Mouse (Mus musculus): ENCODE data around the gene Nup54. TPM values are rescaled to one million over a fixed set of nuclear protein-coding genes. Genes with fewer than 3 reads are reported as not detected.
A peak's percentile ranks its signal among the peaks of the same experiment; 100 is the strongest.

Gene Nup54
- 10 to 100 TPM; 25.6 to 29.5 TPM for total RNA-seq (2021)
- long read RNA-seq, experiment 1, transcript Nup54-201 (12 exons, 2,352 nt) = major isoform, 5 of 24 reads
- long read RNA-seq, experiment 1, partial matches to known transcripts = 0 of 24 reads
- long read RNA-seq, experiment 1, other reads (novel, unspliced or antisense) = 19 of 24 reads
- long read RNA-seq, experiment 2, transcript Nup54-201 (12 exons, 2,352 nt) = major isoform, 7 of 19 reads
- long read RNA-seq, experiment 2, partial matches to known transcripts = 0 of 19 reads
- long read RNA-seq, experiment 2, other reads (novel, unspliced or antisense) = 12 of 19 reads

DNA sequence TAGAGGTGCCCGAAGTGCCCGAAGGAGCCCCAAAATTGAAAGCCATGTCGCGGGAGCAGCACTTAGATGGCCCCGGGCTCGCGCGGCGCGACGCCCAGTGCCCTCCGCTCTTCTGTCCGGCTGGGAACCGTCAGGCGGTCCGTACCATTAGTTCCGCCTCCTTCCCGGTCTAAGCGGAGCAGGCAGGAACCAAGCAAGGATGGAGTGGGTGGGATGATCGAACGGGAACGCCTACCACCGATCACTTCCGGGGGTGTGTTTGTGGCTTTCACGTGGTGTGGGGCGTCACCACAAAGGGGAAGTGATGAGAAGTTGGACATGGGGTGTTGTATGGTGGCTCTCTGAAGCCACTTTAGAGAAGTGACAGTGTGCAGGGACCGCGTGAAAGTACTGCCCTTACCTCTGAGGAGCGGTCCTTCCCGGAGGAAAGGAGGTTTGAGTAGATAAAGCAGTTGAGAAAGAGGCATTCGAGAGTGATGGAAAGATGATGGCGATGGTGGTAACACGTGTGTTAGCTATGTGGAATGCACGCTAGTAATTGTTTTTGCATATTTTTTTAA lies at the start of gene Nup54:
TSS of gene Nup54 (minus strand) at position 195 of the 560 bp plus-strand sequence.
- peak; percentile 95 to 98 for DNase-seq (ENCODE audit: low spot score in 2 of 2)
- intact Hi-C loops (cut with DNase I) = no loop called here

DNA sequence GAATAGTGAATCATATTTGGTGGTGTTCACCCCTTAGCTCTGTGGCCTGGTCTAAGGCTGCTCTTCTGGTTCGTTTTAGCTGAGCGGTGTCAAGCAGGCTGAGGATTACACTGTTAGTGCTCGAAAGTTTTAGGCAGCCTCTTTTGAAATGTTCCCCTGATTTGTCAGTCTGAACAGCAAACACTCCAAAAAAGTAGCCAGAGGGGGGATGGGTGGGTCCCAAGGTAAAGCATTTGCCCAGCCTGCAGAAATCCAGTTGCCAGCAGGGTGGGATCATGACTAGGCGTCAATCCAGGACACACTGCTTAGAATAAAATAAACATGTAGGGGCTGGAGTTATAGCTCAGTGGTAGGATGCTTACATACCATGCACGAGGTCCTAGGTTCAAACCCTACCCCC lies 37.8 kb upstream of the Nup54 start:
- no peak for DNase-seq (ENCODE audit: low spot score in 2 of 2)
- intact Hi-C loops (cut with DNase I) = no loop called here

DNA sequence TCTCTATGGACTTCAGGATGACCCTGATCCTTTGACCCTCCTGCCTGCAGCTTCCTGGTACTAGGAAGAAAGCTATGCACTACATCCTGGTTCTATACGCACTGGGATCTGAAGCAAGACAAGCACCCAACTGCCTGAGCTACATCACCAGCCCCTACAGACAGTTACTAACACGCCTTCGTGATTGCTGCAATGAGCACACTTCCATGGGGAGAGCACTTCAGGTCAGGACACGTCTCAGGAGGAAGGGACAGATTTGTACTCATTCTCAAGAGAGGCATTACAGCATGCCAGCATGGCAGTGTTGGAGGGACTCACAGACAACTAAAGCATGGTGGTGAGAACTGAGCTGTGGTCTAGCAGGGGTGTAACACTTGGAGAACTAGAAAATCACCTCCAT lies 36.5 kb upstream of the Nup54 start:
- DNase-seq (ENCODE audit: low spot score in 2 of 2) = no peak
- intact Hi-C loops (cut with DNase I) = no loop called here

DNA sequence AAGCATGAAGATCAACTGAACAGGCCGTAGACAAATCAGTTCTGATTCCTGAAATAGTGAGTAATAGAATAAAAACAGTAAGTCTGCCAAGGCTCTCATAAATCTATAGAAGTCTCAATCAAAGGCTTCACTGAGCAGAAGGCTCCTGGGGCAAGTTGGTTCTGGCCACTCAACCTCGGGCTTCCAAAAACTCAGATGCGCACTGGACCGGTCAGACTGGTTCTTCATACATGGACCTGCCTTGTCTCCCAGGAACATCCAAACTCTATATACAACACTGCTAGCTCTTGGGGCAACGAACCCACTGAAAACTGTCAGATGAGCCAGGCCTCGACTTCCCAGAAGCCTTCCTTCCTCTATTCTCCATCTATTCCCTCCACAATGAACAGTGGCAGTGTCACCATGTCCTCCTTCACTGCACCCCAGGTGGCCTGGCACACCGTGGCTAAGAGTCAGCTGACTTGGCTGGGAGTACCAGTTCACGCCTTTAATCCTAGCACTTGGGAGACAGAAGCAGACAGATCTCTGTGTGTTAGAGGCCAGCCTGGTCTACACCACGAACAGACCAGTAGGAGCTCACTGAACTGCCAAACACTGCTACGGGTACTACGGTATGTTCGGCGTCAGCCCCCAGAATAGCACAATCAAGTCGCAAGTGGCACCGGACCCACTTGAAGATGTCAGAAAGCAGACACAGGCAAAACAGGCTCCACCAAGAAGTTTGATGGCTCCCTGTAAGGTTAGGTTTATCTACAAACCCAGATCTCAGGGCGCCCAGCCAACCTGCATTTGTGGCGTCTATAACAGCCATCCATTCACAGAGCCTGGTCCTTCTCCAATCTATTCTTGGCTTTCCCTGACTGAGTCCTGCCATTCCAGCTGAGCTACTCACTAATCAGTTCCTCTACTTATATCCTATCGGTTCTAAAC lies 34.4 kb upstream of the Nup54 start:
- intact Hi-C loops (cut with DNase I) = no loop called here
- no peak for DNase-seq (ENCODE audit: low spot score in 2 of 2)

DNA sequence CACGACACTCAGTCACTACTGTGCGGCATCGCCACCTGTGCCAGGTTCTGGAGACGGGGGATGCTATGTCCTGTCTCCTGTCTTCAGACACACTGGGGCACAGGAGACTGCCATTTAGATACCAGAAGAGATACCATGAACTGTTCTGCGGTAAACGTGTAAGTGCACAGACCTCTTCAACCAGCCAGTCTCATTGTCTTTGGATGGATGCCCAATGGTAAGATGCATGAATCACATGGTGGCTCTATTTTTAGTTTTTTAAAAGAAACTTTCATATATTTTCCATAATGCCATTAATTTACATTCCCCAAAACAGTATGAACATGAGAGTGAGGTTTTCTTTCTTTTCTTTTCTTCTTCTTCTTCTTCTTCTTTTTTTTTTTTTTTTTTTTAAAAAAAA lies 33.2 kb upstream of the Nup54 start:
- intact Hi-C loops (cut with DNase I) = no loop called here
- DNase-seq (ENCODE audit: low spot score in 2 of 2) = no peak

DNA sequence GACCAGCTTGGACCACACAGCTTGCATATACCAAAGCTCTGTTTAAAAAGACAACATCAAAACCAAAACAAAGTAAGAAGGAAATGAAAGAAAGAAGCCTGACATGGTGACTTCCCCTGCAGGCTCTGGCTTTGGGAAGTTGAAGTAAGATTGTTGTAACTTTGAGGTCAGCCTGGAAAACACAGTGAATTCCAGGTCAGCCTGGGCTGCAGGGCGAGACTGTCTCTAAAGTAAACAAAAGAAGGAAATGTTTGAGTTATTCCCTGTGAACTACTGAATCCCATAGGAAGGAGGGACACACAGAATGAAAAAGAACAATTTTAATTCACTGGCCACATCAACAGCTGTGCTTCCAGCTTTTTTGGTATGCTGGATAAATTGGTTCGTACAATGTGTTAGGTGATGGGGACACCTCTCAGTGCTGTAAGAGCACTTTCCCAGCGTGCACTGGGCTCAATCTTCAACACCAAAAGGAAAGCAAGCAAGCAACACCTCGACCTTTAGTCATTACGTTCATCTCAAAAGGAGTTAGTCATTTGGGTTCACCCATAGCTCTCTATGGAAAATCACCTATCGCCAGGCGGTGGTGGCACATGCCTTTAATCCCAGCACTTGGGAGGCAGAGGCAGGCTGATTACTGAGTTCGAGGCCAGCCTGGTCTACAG lies 32.2 kb upstream of the Nup54 start:
- intact Hi-C loops (cut with DNase I) = no loop called here
- DNase-seq (ENCODE audit: low spot score in 2 of 2) = no peak

DNA sequence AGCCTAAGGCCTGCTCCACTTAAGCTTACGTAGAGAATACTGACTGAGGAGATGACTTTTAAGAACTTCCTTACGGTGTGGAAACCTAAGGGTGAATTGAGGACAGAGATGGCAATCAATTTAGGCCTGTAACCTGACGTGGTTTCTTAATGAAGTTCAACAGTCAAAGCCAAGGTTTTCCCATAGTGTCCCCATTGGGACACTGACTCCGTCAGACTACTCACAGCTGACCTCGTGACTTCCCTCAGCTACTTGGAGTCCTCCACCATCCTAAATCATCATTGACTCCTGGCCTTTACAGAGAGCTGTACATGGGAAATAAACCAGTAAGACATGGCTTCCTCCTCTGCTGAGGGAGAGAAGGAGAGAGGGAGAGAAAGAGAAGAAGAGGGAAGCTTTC lies 30.5 kb upstream of the Nup54 start:
- no peak for DNase-seq (ENCODE audit: low spot score in 2 of 2)
- intact Hi-C loops (cut with DNase I) = no loop called here

DNA sequence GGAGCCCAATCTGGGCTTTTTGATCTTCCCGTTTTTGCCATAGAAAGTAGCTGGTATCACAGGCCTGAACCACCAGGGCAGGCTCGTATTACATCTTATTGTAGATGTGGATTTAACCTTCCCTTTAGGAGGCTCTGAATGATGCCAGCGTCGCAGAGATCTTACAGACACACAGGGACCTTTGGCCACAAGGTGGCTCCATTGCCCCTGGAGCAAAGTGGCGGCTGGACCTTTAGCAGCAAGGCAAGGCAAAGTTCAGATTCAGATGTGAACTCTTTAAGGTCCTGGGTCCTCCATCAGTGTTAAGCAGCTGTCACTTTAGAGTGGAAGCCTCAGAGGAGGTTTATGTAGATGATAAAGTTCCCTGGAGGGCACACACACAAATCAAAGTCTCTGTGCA lies 26.3 kb upstream of the Nup54 start:
- peak; percentile 28 to 63 for DNase-seq (ENCODE audit: low spot score in 2 of 2)
- intact Hi-C loops (cut with DNase I) = loop anchor here (5.0 kb wide), 1 partner anchor 196 kb away; no protein-coding TSS in a partner anchor

DNA sequence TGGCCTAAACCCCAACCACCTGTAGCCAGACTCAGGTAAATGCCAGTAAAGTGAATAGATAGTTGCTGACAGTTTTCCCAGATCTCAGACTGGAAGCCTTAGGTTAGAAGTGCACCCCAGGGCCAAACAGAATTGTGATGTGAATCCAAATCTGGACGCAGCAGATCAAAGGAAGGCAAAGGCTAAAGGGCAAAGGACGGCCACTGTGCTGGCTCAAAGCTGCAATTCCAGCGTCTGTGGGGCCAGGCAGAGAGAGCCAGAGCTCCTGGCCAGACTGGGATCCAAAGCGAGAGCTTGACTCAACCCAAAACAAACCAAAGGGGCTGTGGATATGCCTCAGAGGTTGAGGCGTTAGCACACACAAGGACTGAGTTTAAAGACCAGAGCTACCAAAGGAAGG lies 23.7 kb upstream of the Nup54 start:
- intact Hi-C loops (cut with DNase I) = no loop called here
- no peak for DNase-seq (ENCODE audit: low spot score in 2 of 2)

DNA sequence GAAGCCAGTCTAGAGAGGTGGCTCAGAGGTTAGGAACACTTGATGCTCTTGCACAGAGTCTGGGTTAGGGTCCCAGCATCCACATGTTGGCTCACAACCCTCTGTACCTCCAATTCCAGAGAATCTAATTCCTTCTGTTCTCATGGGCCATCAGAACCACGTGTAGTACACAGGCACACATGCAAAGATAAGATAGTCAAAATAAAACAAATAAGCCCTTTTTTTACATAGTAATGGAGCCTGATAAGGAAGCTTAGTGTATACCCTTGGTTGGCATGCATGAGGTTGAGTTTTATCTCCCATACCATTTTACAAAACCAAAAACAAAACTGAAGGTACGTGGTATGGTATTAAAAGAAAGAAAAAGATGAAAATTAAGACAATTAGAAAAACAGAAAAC lies 22.4 kb upstream of the Nup54 start:
- intact Hi-C loops (cut with DNase I) = loop anchor here (2.0 kb wide), 1 partner anchor 47 kb away; no protein-coding TSS in a partner anchor
- no peak for DNase-seq (ENCODE audit: low spot score in 2 of 2)

DNA sequence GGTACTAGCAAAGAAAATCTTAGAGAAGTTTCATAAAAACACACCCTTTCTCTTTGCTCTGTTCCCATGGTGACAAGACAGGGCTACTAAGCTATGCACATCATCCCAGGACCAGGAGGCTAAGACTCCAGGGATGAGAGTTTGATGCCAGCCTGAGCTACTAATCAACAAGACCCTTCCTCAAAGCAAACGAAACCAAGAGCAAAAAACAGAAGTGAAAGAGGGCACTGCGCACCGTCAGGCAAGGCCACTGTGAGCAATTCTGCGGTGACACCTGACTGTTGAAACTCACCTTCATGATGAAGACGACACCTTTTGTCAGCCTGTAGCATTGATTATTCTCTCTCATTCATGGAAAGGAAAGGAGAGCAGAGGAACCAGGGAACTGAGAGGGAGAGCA lies 17.9 kb upstream of the Nup54 start:
- intact Hi-C loops (cut with DNase I) = no loop called here
- no peak for DNase-seq (ENCODE audit: low spot score in 2 of 2)

DNA sequence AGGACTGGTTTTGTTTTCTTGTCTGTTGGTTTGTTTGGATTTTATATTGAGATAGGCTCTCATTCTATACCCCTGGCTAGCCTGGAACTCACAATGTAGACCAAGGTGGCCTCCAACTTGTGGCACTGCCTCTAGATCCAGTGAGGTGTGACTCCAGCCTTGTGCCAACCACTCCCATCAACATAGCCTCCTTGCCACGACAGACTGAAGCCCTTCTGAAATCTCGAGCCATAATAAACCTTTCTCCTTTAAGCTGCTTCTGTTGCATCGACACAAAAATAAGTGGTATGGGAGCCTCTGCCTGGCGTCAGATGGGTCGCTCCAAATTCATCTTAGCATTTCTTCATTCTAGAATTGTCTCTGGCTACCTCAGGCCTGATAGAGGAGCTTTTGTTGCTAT lies 11.7 kb upstream of the Nup54 start:
- intact Hi-C loops (cut with DNase I) = no loop called here
- DNase-seq (ENCODE audit: low spot score in 2 of 2) = no peak

DNA sequence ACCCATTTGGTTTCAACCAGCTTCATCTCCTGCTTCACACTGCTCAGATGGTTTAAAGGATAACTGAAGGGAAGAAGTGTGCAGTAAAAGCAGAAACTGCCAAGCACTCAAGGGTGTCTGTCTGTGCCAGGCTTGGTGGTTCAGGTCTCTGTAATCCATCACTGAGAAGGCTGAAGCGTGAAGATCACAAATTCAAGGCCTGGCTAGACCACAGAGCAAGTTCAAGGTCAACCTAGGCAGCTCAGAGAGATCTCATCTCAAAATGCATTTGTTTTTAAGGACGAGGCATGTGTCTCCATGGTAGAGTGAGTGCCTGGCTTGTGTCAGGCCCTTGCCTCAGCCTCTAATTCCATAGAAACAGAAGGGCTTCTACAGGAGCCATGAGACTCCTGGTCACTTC lies 10.0 kb upstream of the Nup54 start:
- DNase-seq (ENCODE audit: low spot score in 2 of 2) = no peak
- intact Hi-C loops (cut with DNase I) = no loop called here

DNA sequence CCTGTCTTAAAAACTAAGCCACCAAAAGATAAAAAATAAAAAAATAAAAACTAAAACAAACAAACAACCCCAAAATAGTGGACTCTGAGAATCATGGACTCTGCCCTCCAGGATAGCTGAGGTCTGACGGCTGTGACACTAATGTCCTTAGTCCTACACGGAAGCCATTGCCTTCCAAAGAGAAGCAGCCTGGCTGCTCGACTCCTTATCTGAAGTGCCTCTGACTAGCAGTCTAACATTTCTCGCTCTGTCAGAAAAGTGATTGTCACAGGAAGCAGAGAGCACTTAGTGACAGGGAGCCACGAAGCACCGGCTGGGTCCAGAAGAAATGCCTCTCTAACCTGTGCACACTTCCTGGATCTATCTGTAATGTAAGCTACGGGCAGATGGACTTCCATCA lies 7.9 kb upstream of the Nup54 start:
- intact Hi-C loops (cut with DNase I) = no loop called here
- no peak for DNase-seq (ENCODE audit: low spot score in 2 of 2)

DNA sequence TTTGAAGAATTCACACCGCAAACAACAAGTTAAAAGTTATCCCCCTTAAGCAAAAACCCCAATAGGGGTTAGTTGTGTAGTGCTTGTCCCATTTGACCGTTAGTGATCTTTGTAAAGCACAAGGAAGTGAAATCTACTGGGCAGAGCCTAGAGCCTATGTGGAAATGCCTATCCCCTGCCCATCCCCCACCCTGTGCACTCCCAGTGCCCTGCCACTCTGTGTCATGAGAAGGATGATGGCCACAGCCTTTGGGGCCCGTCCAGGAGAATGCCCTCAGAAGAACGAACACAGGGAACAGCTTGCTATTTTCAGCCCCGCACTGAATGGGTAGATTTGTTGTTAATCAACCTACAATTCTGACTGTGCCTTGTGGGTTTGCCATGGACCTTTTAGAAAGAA lies 6.5 kb upstream of the Nup54 start:
- DNase-seq (ENCODE audit: low spot score in 2 of 2) = peak in 1 of 2 experiments; percentile 38
- intact Hi-C loops (cut with DNase I) = no loop called here

DNA sequence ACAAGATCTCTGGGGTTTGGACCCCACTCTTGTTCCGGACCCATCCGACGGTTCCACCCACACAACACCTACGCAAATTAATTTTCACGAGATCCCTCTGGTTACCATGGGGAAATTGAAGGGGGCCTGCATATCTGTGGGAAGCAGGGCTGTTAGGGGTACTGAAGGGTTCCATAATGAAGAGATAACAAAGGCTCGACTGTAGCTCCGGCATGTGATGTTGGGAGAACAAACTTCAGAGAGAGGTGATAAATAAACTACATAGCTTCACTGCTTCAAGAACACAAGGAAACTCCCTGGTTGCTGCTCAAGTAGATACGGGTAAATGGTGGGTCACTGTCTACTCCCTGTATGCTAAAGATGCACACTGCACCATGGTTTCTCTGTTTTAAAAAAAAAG lies 3.5 kb upstream of the Nup54 start:
- DNase-seq (ENCODE audit: low spot score in 2 of 2) = no peak
- intact Hi-C loops (cut with DNase I) = no loop called here

DNA sequence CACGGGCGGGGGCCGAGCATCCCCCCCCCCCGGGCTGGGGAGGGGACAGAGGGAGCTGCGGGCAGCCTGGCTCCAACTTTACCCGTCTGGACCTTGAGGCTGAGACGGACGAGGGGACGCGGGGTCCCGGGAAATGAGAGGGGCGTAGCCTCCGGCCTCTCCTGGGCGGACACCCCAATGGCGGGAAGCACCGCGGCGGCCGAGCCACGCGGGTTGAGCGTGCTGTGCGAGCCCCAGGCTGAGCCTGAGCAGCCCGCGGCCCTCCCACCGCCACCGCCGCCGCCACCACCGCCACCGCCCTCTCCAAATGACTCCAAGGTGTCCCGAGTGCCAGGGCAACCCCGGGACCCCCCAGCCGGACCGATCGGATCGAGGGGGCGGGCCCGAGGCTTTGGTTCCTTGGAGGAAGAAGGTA lies 441 bp downstream of the Nup54 start:
- DNase-seq (ENCODE audit: low spot score in 2 of 2) = no peak
- intact Hi-C loops (cut with DNase I) = no loop called here

DNA sequence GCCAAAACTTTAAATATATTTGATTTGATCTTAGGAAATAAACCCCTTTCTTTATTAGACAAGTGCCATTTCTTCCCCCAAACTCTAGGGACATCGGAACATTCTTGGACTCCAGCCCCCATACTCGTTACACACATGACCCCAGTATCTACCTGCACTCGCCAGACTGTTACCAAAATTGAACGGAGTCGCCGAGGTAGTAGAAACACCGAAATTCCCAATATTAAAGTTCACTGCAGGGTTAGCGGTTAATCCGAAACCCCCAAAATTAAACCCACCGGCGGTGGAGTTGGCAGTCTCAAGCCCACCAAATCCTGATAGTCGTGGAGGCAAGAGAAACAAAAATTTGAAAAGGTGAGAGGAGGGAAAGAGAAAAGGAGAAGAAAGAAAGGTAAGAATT lies 949 bp downstream of the Nup54 start:
- no peak for DNase-seq (ENCODE audit: low spot score in 2 of 2)
- intact Hi-C loops (cut with DNase I) = no loop called here

DNA sequence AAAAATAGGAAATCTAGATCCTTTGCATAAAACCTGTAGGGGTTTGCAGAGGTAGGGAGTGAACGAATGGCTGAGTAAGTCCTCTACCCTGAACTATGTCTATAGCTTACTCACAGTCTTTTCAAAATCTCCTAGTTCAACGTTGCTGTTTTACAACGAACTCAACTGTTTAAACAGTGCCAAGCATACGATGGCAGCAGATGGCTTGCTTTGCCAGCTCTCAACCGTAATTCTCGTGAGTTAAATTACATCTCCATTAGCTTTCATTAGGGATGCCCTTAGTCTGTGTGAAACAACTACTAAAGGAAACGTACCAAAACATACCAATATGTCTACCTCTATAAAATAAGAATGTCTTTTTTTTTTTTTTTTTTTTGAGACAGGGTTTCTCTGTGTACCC lies 3.4 kb downstream of the Nup54 start:
- DNase-seq (ENCODE audit: low spot score in 2 of 2) = no peak
- intact Hi-C loops (cut with DNase I) = no loop called here

DNA sequence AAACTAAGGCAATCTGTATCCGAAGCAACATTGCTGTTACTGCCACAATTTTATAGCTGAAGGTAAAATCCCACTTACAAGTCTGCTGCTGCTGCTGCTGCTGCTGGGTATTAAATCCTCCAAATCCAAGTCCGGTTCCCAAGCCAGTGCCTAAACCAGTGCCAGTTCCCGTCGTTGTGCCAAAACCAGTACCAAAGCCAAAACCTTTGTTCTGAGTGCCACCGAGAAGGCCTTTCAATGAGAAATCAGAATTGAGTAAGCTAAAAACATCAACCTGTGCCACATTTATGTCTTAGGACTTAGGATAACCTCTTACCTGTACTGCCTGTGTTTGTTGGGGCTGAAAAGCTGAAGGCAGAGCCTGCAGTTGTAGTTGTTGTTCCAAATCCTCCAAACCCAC lies 4.3 kb downstream of the Nup54 start:
- peak in 1 of 2 experiments; percentile 11 for DNase-seq (ENCODE audit: low spot score in 2 of 2)
- intact Hi-C loops (cut with DNase I) = no loop called here
